Mouse (Mus musculus) c-Kit-positive CD71-positive TER-119-negative erythroid progenitor cells, embryonic 14.5 days (primary cell): Measurements from ENCODE around the gene Sdf2l1.
A peak's percentile ranks its signal among the peaks of the same experiment; 100 is the strongest.
"Not testable (repeated sequence)": the region's sequence is repeated elsewhere in the genome, so short reads cannot be mapped to it uniquely, and the experiment has no call there.

Source experiments
- DNase-seq: peaks from one replicate; pipeline ENCODE4 v3.0.0-alpha.2; 2013; ENCODE audit warnings: low read depth

Gene Sdf2l1

GRCm38 (mm10) chr16:17132089-17132905 is at the start of gene Sdf2l1:
TSS of gene Sdf2l1 (minus strand) at chr16:17132383.
- peak; percentile 97 for DNase-seq

GRCm38 (mm10) chr16:17181382-17181781 is 49.2 kb upstream of the Sdf2l1 start:
- DNase-seq, result no peak

- no peak for DNase-seq
These were observed 47.5 kb upstream of the Sdf2l1 start for GRCm38 (mm10) chr16:17179706-17180105.

- no peak for DNase-seq
These were observed 45.5 kb upstream of the Sdf2l1 start for GRCm38 (mm10) chr16:17177623-17178170.

- DNase-seq, result no peak
These were observed 43.6 kb upstream of the Sdf2l1 start for GRCm38 (mm10) chr16:17175765-17176164.

GRCm38 (mm10) chr16:17168049-17168448 is 35.9 kb upstream of the Sdf2l1 start:
- DNase-seq, result no peak

- no peak for DNase-seq
These were observed 35.0 kb upstream of the Sdf2l1 start for GRCm38 (mm10) chr16:17167179-17167578.

- not testable (repeated sequence) for DNase-seq
These were observed 33.3 kb upstream of the Sdf2l1 start for GRCm38 (mm10) chr16:17165478-17165877.

- DNase-seq, result no peak
These were observed 22.2 kb upstream of the Sdf2l1 start for GRCm38 (mm10) chr16:17154346-17154745.

- DNase-seq, result no peak
These were observed 19.7 kb upstream of the Sdf2l1 start for GRCm38 (mm10) chr16:17151874-17152273.

GRCm38 (mm10) chr16:17150520-17151258 is 18.5 kb upstream of the Sdf2l1 start:
- DNase-seq, result no peak

- no peak for DNase-seq
These were observed 15.9 kb upstream of the Sdf2l1 start for GRCm38 (mm10) chr16:17148084-17148483.

- no peak for DNase-seq
These were observed 15.3 kb upstream of the Sdf2l1 start for GRCm38 (mm10) chr16:17147391-17147929.

GRCm38 (mm10) chr16:17146772-17147235 is 14.6 kb upstream of the Sdf2l1 start, which contains the start of gene Ccdc116:
TSS of gene Ccdc116 (minus strand) at chr16:17147229.
- DNase-seq, result peak; percentile 84

- no peak for DNase-seq
These were observed 12.2 kb upstream of the Sdf2l1 start, which contains the start of gene Ydjc for GRCm38 (mm10) chr16:17144339-17144738. TSS of gene Ydjc (plus strand) at chr16:17144621.

- no peak for DNase-seq
These were observed 5.2 kb upstream of the Sdf2l1 start for GRCm38 (mm10) chr16:17137355-17137754.

- DNase-seq, result no peak
These were observed 670 bp upstream of the Sdf2l1 start for GRCm38 (mm10) chr16:17132906-17133200.

- DNase-seq, result no peak
These were observed 743 bp downstream of the Sdf2l1 start for GRCm38 (mm10) chr16:17131191-17132088.

GRCm38 (mm10) chr16:17127292-17127691 is 4.9 kb downstream of the Sdf2l1 start:
- no peak for DNase-seq

- peak; percentile 87 for DNase-seq
These were observed 7.2 kb downstream of the Sdf2l1 start, which contains the start of gene 2610318N02Rik for GRCm38 (mm10) chr16:17124871-17125520. TSS of gene 2610318N02Rik (minus strand) at chr16:17125167.
